Mouse (Mus musculus): ENCODE measurements around the gene Krt81. TPM values are rescaled to one million over a fixed set of nuclear protein-coding genes. Genes with fewer than 3 reads are reported as not detected.

The Krt81 gene
- total RNA-seq, 4 experiments from 2014 or later = not detected

DNA sequence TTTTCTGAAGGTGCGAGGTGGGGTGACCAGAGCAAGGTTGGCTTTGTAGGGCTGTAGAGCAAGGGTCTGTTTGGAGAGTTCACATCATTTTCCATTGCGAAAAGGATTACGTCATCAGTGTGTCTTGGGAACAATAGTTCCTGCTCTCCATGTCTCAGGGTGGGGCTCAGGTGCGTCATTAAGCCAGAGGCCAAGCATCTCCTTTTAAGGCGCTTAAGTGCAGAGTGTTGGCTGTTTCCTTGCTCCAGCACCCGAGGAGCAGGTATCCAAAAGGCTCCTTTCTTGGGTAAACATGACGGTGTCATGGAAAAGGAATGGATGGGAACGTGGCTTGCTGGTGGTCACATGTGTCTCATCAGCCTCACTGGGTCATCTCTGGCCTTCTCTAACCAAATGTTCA, 8.8 kb downstream of the Krt81 start:
- DNase-seq (ENCODE audit: low spot score in 2 of 2) = no peak

DNA sequence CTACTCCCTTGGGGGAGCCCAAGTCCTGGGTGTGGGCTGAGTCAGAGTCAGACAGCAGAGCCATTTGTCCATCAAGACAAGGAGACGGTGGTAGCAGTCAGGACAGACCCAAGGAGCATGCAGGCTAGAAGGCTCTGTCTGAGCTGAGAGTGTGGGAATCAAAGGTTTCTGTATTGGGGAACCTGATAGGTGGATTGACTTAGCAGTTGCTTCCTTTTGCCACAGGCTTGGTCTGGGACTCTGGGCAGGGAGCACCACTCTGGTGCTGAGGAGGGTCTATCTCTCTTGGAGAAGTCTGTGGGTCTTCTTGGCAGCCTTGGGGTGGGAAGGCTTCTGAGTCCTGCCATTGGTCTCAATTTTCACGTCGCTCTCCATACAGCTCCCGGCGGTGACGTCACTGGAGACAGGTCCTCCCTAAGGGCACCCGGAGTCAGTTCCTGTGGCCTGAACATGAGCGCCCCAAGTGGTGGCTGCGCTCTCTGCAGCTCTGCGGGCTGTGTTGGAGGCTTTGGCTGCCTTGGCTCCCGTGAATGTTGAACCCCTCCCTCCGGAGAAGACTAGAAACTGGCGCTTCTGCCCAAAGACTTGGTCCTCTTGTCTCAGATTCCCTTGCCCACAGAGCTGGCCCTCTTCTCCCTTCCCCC, 10.3 kb downstream of the Krt81 start:
- peak; percentile 60 to 77 for DNase-seq (ENCODE audit: low spot score in 2 of 2)

DNA sequence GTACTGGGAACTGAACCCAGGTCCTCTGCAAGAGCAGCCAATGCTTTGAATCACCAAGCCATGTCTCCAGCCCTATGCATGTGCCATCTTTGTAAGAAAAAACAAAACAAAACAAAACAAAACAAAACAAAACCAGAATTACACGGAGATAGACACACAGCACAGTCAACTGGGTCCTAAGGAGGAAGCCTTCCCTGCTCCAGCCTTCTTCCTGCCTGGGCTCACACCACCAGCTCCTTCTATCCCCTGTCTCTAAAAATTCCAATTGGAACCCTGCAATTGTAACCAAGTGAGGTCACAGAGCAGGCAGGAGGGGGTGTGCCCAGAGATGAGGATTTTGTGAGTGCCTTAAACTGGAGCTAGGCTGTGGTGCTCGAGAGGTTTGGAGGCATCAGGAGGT, 16.1 kb downstream of the Krt81 start, which contains the start of gene Krt88:
Gene Krt88, plus strand, starts transcription at position 301 of the 400 bp plus-strand sequence.
- no peak for DNase-seq (ENCODE audit: low spot score in 2 of 2)

DNA sequence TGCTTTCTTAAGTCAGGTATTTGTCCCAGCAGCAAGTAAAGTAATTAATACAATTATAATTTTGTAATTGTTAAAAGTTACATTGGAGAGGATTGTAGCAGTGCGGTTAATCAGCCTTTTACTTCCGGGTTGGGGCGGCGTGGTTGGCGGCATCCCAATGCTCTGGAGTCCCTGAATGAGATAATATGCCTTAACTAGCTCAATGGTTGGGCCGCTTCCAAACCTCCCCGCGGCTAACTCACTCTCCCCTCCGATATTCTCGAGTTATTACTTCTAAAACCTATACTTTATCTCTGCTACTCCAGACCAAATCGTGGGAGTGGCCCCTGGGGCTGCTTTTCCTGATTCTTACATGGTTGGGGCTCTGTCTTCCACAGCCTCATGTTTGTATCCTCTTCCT, 17.0 kb downstream of the Krt81 start:
- DNase-seq (ENCODE audit: low spot score in 2 of 2) = no peak

DNA sequence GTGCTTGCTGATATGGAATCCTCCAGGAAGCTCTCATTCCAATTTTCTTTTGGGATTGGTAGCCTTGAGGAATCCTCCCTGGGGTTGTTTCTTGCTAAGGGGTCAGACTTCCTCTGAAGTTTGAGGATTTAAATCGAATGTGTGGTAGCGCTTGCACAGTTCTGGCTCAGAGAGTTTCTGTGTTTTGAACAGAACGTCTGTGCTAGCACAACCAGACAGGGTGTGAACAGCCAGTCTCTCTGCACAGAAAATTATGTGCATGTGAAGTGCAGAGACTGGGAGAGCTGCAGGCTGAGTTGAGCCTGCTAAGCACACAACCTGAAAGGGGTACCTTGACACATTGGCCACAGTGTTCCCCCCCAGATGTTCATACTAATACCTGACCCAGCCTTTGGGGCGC, 22.7 kb downstream of the Krt81 start:
- DNase-seq (ENCODE audit: low spot score in 2 of 2) = peak in 1 of 2 experiments; percentile 27

DNA sequence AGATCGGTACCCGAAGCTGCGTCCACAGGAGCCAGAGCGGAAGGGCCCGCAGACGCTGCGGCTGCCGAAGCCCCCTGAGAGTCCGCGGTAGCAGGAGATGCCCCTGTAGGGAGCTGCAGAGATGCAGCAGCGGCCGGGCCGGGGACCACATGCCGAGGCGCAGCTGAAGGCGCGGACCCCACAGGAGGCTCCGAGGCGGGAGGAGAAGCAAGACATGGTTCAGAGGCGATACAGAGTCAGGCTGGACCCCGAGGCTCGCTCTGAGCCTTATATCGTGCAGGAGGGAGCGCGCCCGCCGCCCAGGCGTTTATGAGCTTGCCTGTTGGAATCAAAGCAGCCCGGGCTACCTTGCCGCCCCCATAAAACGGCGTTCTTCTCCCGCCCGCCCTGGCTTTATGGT, 25.0 kb downstream of the Krt81 start, which contains the start of gene Krt87:
Gene Krt87, minus strand, starts transcription at position 250 of the 400 bp plus-strand sequence.
- no peak for DNase-seq (ENCODE audit: low spot score in 2 of 2)

DNA sequence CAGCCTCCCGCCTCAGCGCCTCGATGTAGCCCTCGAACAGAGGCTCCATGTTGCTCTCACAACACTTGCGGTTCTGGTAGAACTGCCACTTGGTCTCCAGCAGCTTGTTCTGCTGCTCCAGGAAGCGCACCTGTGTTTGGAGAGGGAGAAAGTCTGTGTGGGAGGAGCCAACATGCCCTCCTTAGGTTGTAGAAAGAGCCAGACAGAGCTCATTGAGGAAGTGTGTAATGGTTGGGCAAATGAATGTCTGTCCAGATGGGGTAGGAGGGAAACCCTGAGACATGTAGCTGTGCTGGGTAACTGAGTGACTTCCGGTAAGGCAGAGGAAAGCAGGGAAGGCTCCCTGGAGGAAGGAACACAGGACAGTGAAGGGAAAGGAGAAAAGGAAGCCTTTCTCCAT, 26.9 kb downstream of the Krt81 start:
- no peak for DNase-seq (ENCODE audit: low spot score in 2 of 2)

DNA sequence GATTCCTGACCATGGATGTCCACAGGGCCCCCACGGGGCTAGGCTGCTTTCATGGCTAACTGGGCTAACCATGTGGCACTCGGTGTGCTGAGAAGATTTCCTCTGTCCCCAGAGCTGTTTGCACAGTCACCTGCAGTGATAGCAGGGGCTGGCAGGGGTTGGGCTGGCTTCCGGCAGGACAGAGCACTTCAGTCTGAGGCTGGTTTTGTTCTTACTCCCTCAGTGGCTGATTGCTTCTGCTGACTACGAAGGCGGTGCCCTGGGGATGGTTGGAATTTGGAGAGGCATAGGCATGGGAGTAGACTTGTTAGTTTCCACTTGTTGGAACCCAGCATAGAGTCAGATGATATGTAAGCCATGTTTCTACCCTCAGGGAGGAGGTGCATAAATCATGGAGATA, 38.6 kb downstream of the Krt81 start:
- no peak for DNase-seq (ENCODE audit: low spot score in 2 of 2)

DNA sequence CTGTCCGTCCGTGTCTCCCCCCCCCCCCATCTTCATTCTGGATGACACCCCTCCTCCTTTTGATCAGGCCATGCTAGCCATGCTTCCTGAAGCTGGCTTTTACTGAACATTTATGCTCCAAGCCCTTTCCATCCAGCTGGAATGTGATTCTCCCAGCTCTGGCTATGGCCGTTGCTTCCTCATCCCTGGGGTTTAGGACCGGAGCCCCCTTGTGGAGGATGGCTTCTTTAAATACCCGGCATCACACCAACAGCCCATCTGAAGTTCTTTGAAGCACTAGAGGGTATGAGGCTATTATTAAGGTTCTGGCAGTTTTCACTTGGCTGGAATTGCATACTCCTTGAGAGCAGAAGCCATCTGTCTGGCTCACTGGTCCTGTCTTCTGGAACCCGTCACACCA, 42.6 kb downstream of the Krt81 start:
- no peak for DNase-seq (ENCODE audit: low spot score in 2 of 2)

DNA sequence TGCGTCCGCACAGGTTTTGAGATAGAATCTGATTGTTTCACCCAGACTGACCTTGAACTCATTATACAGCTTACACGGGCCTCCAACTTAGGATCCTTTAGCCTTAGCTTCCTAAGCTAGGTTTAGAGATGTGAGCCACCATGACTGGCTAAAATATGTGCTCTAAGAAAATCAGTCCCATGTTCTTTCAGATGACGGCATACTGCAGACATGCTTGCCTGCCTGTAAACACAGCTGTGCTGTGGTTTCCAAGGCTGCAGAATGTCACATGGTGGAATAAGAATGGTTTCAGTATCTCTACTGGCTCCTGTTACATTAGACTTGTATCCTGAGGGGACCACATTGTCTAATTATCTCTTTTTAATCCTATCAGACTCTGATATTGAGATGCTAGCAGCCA, 44.6 kb downstream of the Krt81 start:
- DNase-seq (ENCODE audit: low spot score in 2 of 2) = peak in 1 of 2 experiments; percentile 23

DNA sequence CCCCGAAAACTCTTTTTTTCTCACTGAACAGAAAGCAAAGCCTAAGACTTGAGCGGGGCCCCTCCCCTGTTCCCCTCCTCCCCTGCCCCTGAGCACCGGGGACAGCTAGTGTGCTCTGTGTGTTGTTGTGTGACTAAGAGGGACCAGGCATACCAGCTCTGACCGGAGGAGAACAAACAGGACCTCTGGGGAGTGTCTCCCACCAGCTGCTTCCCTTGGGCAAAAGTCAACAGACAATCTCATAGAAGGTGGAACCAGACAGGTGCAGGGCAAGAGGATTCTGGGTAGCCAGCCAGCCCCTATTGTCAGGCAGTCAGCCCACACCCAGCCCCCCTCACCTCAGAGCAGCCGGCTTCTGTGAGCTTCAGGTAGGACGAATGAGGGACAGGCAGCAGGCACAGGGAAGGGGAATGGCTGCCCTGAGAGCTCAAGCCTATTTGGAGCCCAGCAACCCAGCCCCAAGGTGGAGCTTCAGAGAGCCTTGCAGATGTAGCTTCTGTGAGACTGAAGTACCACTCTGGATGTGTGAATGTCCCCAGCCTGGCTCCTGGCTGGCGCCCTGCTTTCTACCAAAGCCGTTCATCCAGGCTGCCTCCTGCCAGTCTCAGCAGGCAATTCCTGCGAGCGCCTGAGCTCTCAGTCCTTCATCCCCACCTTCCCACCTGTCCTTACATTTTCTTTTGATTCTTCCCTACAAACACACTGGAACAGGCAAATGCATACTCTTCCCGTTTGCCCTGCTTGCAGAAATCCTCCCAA, 48.6 kb downstream of the Krt81 start:
- no peak for DNase-seq (ENCODE audit: low spot score in 2 of 2)

DNA sequence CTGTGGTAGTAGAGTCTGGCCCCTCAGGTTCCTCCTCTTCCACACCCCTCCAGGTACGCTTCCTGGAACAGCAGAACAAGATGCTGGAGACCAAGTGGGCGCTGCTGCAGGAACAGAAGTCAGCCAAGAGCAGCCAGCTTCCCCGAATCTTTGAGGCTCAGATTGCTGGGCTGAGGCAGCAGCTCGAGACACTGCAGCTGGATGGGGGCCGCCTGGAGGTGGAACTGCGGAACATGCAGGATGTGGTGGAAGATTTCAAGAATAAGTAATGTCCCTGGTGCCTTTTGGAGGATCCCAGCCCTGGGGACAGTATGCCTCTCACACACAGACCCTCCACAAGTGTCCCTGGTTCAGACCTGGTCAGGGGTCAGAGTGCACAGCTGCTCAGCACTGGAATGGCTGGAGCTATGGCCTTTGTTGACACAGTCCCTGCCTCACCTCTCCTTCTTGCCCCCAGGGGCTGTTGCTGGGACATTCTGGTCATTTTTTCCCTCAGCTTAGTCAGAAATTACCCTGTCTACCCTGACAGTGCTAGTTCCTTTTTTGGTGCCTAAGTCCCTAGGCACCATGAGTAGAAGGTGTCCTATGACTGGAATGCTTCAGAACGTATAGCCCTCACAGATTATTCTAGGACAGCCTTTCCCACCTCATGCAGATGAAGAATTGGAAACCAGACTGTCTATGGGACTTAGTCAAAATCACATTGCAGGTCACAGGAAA, 49.5 kb downstream of the Krt81 start:
- DNase-seq (ENCODE audit: low spot score in 2 of 2) = no peak

DNA sequence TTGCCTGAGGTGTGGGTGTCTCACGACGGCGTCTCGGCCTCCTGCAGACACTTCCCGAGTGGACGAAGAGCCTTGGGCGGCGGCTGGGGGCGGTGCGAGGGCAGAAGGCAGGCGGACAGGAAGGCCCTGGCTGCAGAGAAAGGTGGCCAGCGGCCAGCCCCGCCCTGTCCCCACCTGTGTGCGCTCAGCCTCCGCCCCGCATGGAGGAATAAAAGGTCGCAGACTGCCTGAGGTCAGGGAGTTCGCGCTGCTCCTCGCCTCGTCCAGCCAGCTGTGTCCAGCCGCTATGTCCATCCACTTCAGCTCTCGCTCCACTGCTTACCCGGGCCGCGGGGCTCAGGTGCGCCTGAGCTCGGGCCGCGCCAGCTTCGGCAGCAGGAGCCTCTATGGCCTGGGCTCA, 51.4 kb downstream of the Krt81 start:
- DNase-seq (ENCODE audit: low spot score in 2 of 2) = no peak

DNA sequence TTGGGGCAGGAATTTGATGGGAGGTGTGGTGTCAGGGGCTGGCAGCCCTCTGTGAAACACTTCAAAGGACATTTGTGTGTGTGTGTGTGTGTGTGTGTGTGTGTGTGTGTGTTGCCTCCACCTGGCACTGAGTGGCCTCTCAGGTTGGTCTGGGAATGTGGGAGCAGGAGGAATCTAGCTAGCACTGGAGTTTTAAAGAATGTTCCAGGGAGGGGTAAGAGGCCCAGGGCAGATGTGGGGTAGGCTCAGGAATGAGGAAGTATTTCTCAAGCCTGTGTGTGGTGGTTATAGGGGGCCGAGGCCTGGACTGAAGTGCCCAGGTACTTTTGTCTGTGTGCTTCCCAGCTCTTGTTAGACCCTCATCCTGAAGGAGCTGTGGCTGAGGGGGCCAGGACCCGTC, 52.8 kb downstream of the Krt81 start, which contains the start of gene Krt7:
Gene Krt7, plus strand, starts transcription at position 269 of the 400 bp plus-strand sequence.
- DNase-seq (ENCODE audit: low spot score in 2 of 2) = no peak

Other genes starting within 250 kb of the Krt81 start
- gene Grasp, start 239.6 kb downstream of the Krt81 start, total RNA-seq (2022) = 10 to 100 TPM; 57.6 to 64.4 (median 61.9) TPM
- gene Nr4a1, start 209.5 kb downstream of the Krt81 start, total RNA-seq (2022) = 10 to 100 TPM; 50.3 to 89.6 (median 71.5) TPM
- gene Atg101, start 179.5 kb downstream of the Krt81 start, total RNA-seq (2022) = 10 to 100 TPM; 43.4 to 48.1 (median 46.1) TPM
- gene 6030408B16Rik, start 170.5 kb downstream of the Krt81 start, total RNA-seq (2022) = under 1 TPM in 3 of 4 experiments, not detected in 1; 0.26 to 0.55 (median 0.54) TPM
- under 1 TPM in 3 of 4 experiments, not detected in 1; 0.17 to 0.48 (median 0.43) TPM for gene Krt80, start 93.6 kb downstream of the Krt81 start, total RNA-seq (2022)
- gene Krt7, start 52.7 kb downstream of the Krt81 start, total RNA-seq (2022) = under 1 TPM in 1 of 4 experiments, not detected in 3; 0.45 TPM
- gene Krt87, start 24.9 kb downstream of the Krt81 start, total RNA-seq (2022) = under 1 TPM; 0.23 to 0.52 (median 0.35) TPM
- not detected for gene Krt88, start 16.0 kb downstream of the Krt81 start, total RNA-seq (2022)
- gene Krt86, start 9.7 kb upstream of the Krt81 start, total RNA-seq (2022) = not detected
- gene Krt83, start 27.8 kb upstream of the Krt81 start, total RNA-seq (2022) = not detected
- not detected for gene Gm49425, start 53.5 kb upstream of the Krt81 start, total RNA-seq (2022)
- not detected for gene Krt84, start 69.1 kb upstream of the Krt81 start, total RNA-seq (2022)
- not detected for gene Krt82, start 86.9 kb upstream of the Krt81 start, total RNA-seq (2022)
- gene Krt90, start 99.2 kb upstream of the Krt81 start, total RNA-seq (2022) = under 1 TPM in 1 of 4 experiments, not detected in 3; 0.18 TPM
- gene Krt75, start 110.2 kb upstream of the Krt81 start, total RNA-seq (2022) = not detected
- not detected for gene Gm5414, start 164.4 kb upstream of the Krt81 start, total RNA-seq (2022)
- gene Gm5478, start 183.6 kb upstream of the Krt81 start, total RNA-seq (2022) = not detected
- not detected for gene Krt6b, start 216.5 kb upstream of the Krt81 start, total RNA-seq (2022)
- gene Krt6a, start 230.6 kb upstream of the Krt81 start, total RNA-seq (2022) = not detected
- under 1 TPM; 0.35 to 0.61 (median 0.53) TPM for gene Krt5, start 249.1 kb upstream of the Krt81 start, total RNA-seq (2022)